Mouse (Mus musculus): ENCODE data around the gene Acsl3. TPM values are rescaled to one million over a fixed set of nuclear protein-coding genes. Genes with fewer than 3 reads are reported as not detected.
A peak's percentile ranks its signal among the peaks of the same experiment; 100 is the strongest.

The Acsl3 gene
- polyA plus RNA-seq (2015; fragmentation: Nextera tagmentation; extraction: Ambion mirVana), result 75.0 and 77.8 TPM in 2 replicates

DNA sequence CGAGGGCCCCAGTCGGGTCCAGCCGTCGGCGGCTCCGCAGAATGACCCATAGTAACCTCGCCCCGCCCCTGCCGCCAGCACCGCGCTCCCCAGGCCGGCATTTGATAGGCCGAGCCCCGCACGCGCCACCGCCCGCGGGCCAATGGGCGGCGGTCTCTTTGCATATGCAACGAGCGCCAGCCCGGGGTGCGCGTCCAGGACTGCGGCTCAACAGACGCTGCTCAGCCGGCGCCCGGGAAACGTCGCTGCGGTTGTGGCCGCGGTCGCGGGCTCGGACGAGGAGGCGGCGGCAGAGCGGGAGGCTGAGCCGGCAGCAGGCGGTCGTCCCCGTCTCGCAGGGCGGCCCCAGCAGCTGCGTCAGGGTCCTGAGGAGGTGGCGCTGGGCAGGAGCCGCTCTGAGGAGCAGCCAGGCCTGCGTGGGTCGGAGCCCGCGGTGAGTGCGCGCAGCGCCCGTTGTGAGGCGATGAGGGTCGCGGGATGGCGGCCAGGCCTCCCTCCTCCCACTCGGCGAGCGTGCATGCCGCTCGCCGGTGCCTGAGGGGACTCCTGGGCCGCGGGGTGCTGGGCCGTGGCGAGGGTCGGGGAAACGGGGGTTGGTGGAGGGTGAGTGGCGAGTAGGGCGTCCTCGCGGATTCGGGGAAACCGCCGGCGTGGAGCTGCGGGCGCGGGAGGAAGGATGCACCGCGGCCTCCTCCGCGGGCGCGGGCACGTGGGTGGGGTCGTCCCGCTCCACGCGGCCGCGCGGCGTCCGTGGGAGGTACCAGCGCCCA, at the start of gene Acsl3, which contains the start of gene Utp14b:
Gene Acsl3 (plus strand): TSS at position 155 of the 770 bp plus-strand sequence.
Gene Utp14b (plus strand): TSS at position 368 of the 770 bp plus-strand sequence.
- H3K9me3 ChIP-seq, result no peaks in the 10 kb centered on the region
- peaks cover 32% of the 10 kb centered on the region for H3K4me1 ChIP-seq (replicated peaks)
- peak; percentile 100 for ATAC-seq
- H3K27me3 ChIP-seq, result no peaks in the 10 kb centered on the region
- under 1% methylated on average over 91 of the region's 104 CpGs for WGBS
- peak within 1 kb of the TSS; percentile 89 for H3K4me3 ChIP-seq (replicated peaks)
- peak within 1 kb of the TSS; percentile 99 for H3K27ac ChIP-seq
- H3K36me3 ChIP-seq, result no peaks in the 10 kb centered on the region
- H3K9ac ChIP-seq (replicated peaks), result peak within 1 kb of the TSS; percentile 97
- H3K4me2 ChIP-seq (replicated peaks), result peak within 1 kb of the TSS; percentile 75

DNA sequence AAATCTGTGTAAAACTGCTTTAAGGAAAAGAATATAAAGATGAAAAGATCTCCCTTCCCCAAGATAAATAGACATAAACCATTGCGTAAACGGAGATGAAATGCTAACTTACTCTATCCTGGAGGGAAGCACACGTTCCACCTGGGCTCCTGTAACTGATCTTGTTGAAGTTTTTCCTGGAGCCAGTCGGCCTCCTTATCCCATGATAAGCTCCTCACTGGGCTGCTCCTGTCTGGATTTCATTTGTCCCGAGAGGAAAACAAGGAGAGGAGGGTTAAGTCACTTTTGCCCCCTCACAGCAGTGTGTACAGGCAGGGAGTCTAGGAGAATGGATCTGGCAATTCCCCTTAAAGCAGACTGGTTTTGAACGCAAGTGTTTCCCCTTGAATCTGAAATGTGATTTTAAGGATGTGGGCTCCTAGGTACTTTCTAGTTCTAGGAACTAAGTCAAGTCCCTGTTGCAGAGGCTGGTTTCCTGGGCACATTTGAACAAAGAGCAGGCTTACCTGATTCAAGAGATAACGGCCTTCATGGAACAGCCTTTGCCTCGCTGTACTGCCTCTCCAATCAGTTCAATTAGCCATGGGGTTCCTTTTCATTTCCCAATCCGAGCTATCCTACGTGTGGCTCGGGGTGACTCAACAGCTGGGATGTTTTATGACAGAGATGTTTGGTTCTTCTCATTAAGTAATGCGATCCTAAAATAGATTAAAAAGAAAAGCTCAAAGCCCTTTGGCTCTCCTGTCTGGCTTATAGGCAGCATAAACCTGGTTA, 48.3 kb upstream of the Acsl3 start:
- 40% methylated on average over 12 of the region's 12 CpGs for WGBS

GRCm38 (mm10) chr1:78611039-78611438, 46.6 kb upstream of the Acsl3 start:
- H3K4me2 ChIP-seq (replicated peaks), result no peak overlapping the region
- 75% methylated on average over 4 of the region's 4 CpGs for WGBS
- no peak for ATAC-seq
- no peaks in the 10 kb centered on the region for H3K9me3 ChIP-seq
- no peaks in the 10 kb centered on the region for H3K27me3 ChIP-seq
- H3K9ac ChIP-seq (replicated peaks), result no peak overlapping the region
- no peaks in the 10 kb centered on the region for H3K36me3 ChIP-seq
- H3K4me3 ChIP-seq (replicated peaks), result no peak overlapping the region
- H3K27ac ChIP-seq, result no peak overlapping the region
- H3K4me1 ChIP-seq (replicated peaks), result no peaks in the 10 kb centered on the region

More for the DNA sequence above, 48.3 kb upstream of the Acsl3 start:
- no peaks in the 10 kb centered on the region for H3K36me3 ChIP-seq
- H3K9me3 ChIP-seq, result no peaks in the 10 kb centered on the region
- no peak overlapping the region for H3K9ac ChIP-seq (replicated peaks)
- H3K4me3 ChIP-seq (replicated peaks), result no peak overlapping the region
- H3K4me2 ChIP-seq (replicated peaks), result no peak overlapping the region
- no peaks in the 10 kb centered on the region for H3K27me3 ChIP-seq
- no peak overlapping the region for H3K27ac ChIP-seq
- ATAC-seq, result no peak
- H3K4me1 ChIP-seq (replicated peaks), result no peaks in the 10 kb centered on the region

DNA sequence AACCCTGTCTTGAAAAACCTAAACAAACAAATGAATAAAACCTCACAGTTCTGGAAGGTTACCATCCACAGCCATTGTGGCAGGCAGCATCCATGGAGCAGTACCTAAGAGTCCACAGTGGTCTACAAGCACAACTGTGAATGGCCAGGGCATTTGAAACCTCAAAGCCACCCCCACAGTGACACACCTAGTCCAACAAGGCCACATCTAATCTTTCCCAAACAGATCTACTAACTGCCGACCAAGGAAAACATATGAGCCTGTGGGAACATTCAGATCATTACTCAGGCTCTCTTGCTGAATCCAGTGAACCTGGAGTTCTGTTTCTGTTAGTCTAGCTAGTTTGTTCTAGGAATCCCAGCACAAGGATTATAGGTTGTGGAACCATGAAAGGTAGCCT, 44.7 kb upstream of the Acsl3 start:
- no peak overlapping the region for H3K4me3 ChIP-seq (replicated peaks)
- 96% methylated on average over 1 of the region's 1 CpGs for WGBS
- no peak overlapping the region for H3K27ac ChIP-seq
- no peaks in the 10 kb centered on the region for H3K9me3 ChIP-seq
- no peak overlapping the region for H3K4me2 ChIP-seq (replicated peaks)
- H3K4me1 ChIP-seq (replicated peaks), result no peaks in the 10 kb centered on the region
- H3K9ac ChIP-seq (replicated peaks), result no peak overlapping the region
- no peaks in the 10 kb centered on the region for H3K36me3 ChIP-seq
- no peak for ATAC-seq
- H3K27me3 ChIP-seq, result no peaks in the 10 kb centered on the region

- ATAC-seq, result no peak
- H3K36me3 ChIP-seq, result no peaks in the 10 kb centered on the region
- 93% methylated on average over 2 of the region's 2 CpGs for WGBS
- H3K27me3 ChIP-seq, result no peaks in the 10 kb centered on the region
- no peaks in the 10 kb centered on the region for H3K9me3 ChIP-seq
- no peaks in the 10 kb centered on the region for H3K4me1 ChIP-seq (replicated peaks)
- no peak overlapping the region for H3K4me3 ChIP-seq (replicated peaks)
- H3K9ac ChIP-seq (replicated peaks), result no peak overlapping the region
- H3K27ac ChIP-seq, result no peak overlapping the region
- H3K4me2 ChIP-seq (replicated peaks), result no peak overlapping the region
Observed at GRCm38 (mm10) chr1:78624352-78624751, 33.3 kb upstream of the Acsl3 start.

DNA sequence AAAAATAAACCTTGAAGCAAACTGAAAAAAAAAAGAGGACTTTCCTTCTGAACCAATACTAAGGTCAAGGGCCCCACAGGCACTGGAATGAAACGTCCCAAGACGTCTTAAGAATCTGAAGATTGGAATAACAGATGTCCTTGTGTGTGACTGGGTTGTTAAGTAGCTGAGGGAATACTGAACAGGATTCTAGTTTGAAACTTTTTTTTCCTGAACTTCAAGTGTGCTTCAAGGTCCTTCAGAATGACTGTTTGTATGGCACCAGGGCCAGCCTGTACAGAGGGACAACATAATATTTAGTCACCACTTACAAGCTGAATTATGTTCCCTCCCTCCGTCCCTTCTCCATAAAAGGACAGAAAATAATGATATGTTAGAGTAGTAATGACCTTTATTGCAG, 23.1 kb upstream of the Acsl3 start:
- H3K4me2 ChIP-seq (replicated peaks), result no peak overlapping the region
- ATAC-seq, result no peak
- no peak overlapping the region for H3K9ac ChIP-seq (replicated peaks)
- no peak overlapping the region for H3K27ac ChIP-seq
- H3K36me3 ChIP-seq, result no peaks in the 10 kb centered on the region
- 71% methylated on average over 3 of the region's 3 CpGs for WGBS
- no peaks in the 10 kb centered on the region for H3K9me3 ChIP-seq
- no peak overlapping the region for H3K4me3 ChIP-seq (replicated peaks)
- no peaks in the 10 kb centered on the region for H3K27me3 ChIP-seq
- H3K4me1 ChIP-seq (replicated peaks), result no peaks in the 10 kb centered on the region

DNA sequence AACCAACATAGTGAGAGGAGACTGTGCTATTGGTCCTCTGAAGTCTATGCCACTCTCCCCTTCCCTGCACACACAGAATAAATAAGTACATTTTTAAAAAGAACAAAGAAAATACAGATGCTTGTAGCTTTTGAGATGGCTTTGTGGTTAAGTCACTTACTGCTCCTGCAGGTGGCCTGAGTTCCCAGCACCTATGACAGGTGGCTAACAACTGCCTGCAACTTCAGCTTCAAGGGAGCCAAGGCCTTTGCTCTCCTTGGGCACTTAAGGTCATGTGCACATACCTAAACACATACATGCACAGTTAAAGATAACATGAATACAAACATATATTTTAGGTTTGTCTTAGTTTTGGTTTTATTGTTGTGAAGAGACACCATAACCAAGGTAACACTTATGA, 16.8 kb upstream of the Acsl3 start:
- Histone ChIP-seq H3K4me2 (replicated peaks) (no peak overlapping the region), H3K4me1 (replicated peaks) (no peaks in the 10 kb centered on the region), H3K9me3 (no peaks in the 10 kb centered on the region), H3K4me3 (replicated peaks) (no peak overlapping the region), H3K27ac (no peak overlapping the region), H3K36me3 (no peaks in the 10 kb centered on the region), H3K9ac (replicated peaks) (no peak overlapping the region), H3K27me3 (no peaks in the 10 kb centered on the region)
- no peak for ATAC-seq

DNA sequence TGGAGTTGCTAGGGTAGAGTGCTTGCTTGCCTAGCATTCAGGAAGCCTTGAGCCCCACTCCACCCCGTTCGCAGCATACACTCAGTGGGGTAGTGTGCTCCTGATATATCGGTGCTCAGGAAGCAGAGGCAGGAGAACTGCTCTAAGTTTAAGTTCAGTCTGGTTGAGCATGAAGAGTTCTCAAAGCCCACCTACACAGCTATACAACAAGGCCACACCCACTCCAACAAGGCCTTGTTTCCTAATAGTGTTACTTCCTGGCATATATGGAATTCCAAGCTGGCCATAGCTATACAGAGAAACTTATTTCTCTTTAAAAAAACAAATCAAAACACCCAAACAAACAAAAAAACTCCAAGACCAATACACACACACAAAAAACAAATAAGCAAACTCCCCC, 15.8 kb upstream of the Acsl3 start:
- Histone ChIP-seq H3K9me3 (no peaks in the 10 kb centered on the region), H3K27me3 (no peaks in the 10 kb centered on the region), H3K27ac (no peak overlapping the region), H3K4me2 (replicated peaks) (no peak overlapping the region), H3K9ac (replicated peaks) (no peak overlapping the region), H3K4me3 (replicated peaks) (no peak overlapping the region), H3K36me3 (no peaks in the 10 kb centered on the region), H3K4me1 (replicated peaks) (no peaks in the 10 kb centered on the region)
- no peak for ATAC-seq
- 94% methylated on average over 3 of the region's 3 CpGs for WGBS

DNA sequence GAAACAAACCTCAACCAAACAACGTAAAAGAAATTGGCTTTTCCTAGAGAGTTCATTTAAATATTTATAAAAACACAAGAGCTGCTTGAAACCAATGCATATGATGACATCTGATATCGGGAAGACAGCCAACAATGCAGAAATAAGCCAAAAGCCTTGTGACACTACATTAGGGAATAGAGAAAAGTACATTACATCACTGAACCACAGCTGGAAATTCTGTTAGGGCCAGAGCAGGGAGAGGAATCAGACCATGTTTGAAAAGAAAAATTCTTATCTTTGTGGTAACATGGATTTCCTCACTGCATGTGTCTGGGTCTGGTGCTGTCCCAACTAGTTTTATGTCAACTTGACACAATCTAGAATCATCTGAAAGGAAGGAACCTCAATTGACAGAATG, 15.4 kb upstream of the Acsl3 start:
- 88% methylated on average over 2 of the region's 2 CpGs for WGBS

DNA sequence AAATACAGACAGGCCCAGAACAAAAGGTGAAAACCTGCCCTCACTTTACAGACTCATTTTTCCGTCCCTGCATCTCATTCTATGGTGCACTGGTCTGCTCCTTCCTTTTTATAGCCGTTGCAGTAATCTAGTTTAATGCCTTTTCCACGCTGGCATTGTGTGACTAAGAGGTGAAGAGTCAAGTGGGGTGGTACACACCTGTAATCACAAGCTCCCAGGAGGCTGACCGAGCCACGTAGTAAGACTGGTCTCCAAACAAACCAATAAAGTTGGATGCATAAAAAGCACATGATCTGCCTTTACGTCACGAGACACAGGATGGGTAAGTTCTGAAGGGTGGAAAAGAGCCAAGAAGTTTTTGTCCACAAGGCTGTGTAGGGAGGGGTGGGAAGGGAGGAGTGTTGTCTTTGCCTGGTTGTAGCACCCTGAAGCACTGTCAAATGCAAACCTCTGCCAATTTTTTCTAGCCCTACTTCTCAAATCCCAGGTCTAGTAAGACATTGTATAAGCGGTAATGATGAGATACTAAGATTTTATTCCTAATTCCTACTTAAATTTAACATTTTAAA, 10.2 kb upstream of the Acsl3 start:
- no peak for ATAC-seq
- H3K4me3 ChIP-seq (replicated peaks), result no peak overlapping the region
- no peaks in the 10 kb centered on the region for H3K9me3 ChIP-seq
- H3K27ac ChIP-seq, result no peak overlapping the region
- 61% methylated on average over 8 of the region's 8 CpGs for WGBS
- H3K9ac ChIP-seq (replicated peaks), result no peak overlapping the region
- H3K36me3 ChIP-seq, result no peaks in the 10 kb centered on the region
- H3K4me1 ChIP-seq (replicated peaks), result peaks cover 6% of the 10 kb centered on the region; the same call in 1 of the 2 replicates
- H3K4me2 ChIP-seq (replicated peaks), result no peak overlapping the region
- H3K27me3 ChIP-seq, result no peaks in the 10 kb centered on the region

More for the DNA sequence above, 15.4 kb upstream of the Acsl3 start:
- no peaks in the 10 kb centered on the region for H3K27me3 ChIP-seq
- no peak overlapping the region for H3K27ac ChIP-seq
- H3K9ac ChIP-seq (replicated peaks), result no peak overlapping the region
- no peak overlapping the region for H3K4me3 ChIP-seq (replicated peaks)
- ATAC-seq, result no peak
- H3K4me1 ChIP-seq (replicated peaks), result no peaks in the 10 kb centered on the region; the same call in 1 of the 2 replicates
- H3K9me3 ChIP-seq, result no peaks in the 10 kb centered on the region
- H3K4me2 ChIP-seq (replicated peaks), result no peak overlapping the region
- no peaks in the 10 kb centered on the region for H3K36me3 ChIP-seq

DNA sequence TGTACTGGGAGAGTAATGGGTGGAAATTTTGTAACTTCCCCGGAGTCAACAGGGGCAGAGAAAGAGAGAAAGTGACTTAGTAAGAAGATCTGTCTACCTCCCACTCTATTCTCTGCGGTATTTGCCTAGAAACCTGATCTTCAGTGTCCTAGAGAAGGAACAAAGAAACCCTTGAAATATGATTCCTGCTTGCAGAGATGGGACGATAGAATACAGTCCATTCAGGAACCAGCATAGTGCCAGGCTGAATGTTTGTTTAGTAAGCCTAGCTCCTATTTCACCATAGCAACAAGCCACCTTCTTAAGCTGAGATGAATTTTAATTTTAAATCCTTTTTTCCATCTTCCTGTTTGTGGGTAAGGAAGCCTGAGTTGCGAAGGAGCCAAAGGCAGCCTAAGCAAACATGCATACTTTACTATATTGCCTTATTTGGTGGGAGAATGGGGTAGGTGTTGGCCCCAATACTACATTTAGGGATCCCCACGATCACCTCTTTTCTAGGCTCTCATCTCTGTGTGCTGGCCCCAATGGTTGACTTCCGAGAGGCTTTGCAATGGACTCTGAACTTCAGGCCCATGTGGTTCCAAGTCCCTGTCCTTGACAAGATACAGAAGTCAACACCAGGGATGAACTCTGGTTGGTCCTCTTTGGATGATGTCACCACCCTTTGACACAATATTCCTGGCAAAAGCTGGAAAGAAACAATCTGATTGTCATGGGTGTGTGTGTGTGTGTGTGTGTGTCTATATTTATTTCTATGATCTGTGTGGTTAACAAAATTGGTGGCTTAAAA, 8.2 kb upstream of the Acsl3 start:
- 39% methylated on average over 6 of the region's 6 CpGs for WGBS
- peaks cover 6% of the 10 kb centered on the region; the same call in 1 of the 2 replicates for H3K4me1 ChIP-seq (replicated peaks)
- H3K9me3 ChIP-seq, result no peaks in the 10 kb centered on the region
- ATAC-seq, result no peak
- no peaks in the 10 kb centered on the region for H3K27me3 ChIP-seq
- H3K9ac ChIP-seq (replicated peaks), result no peak overlapping the region
- H3K27ac ChIP-seq, result no peak overlapping the region
- H3K4me3 ChIP-seq (replicated peaks), result no peak overlapping the region
- no peaks in the 10 kb centered on the region for H3K36me3 ChIP-seq
- no peak overlapping the region for H3K4me2 ChIP-seq (replicated peaks)
